Mouse (Mus musculus) E14TG2a.4 (cell line): Measurements from ENCODE around the gene Zdhhc16.

Source experiments
- CTCF ChIP-seq: conservative IDR thresholded peaks from 2 replicates; pipeline ENCODE4 v1.5.1; 2014; ENCODE audit warnings: low read length
- NANOG ChIP-seq: IDR thresholded peaks from 2 replicates; pipeline ENCODE4 v1.6.1; 2014; ENCODE audit warnings: borderline replicate concordance, low read length, mixed read lengths

DNA sequence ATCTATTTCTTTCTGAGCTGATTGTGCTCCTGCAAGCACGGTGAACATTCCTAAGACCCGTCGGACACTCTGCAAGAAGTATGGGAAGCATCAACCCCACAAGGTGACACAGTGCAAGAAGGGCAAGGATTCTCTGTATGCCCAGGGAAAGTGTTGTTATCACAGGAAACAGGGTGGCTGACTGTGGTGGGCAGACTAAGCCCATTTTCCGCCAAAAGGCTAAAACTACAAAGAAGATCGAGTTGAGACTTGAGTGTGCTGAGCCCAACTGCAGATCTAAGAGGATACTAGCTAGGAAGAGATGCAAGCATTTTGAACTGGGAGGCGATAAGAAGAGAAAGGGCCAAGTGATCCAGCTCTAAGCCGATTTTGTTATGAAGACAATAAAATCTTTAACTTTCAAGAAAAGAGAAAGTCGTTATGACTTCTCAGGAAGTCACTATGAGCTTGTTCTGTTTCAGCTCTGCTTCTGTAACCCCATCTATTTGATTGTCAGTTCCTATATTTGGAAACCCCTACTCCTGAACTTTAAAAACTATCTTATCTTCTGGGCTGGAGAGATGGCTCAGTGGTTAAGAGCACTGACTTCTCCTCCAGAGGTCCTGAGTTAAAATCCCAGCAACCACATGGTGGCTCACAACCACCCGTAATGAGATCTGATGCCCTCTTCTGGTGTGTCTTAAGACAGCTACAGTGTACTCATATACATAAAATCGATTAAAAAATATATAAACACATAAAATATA lies 30.3 kb upstream of the Zdhhc16 start:
- TF ChIP-seq CTCF (no peak), NANOG (no peak)
